Mouse (Mus musculus) large intestine, adult 2 months (tissue): ENCODE results near the gene Cd247. TPM values are rescaled to one million over a fixed set of nuclear protein-coding genes. Genes with fewer than 3 reads are reported as not detected.

Source experiments
- DNase-seq: peaks from one replicate; pipeline ENCODE4 v3.0.0-alpha.2; 2012; ENCODE audit warnings: low read depth, low spot score
- WGBS: fragments of 180-500 bp; shearing (Covaris S2); methylation state at CpG from one replicate; pipeline ENCODE4 v1.1.7; 2018; 5-methylcytosine and 5-hydroxymethylcytosine counted together
- polyA plus RNA-seq: library from polyadenylated mRNA; depleted of rRNA; stranded (reverse); fragments of >200 nt; gene quantifications from 2 replicates; pipeline ENCODE4 v1.2.3, GENCODE M21; 2012; rRNA removed

Cd247 gene
- polyA plus RNA-seq, 1 experiment, result 5.2 TPM

GRCm38 (mm10) chr1:165882146-165882900 is 93.8 kb downstream of the Cd247 start:
- DNase-seq, result no peak
- WGBS, result 81% methylated on average over 8 of the region's 8 CpGs

GRCm38 (mm10) chr1:165891686-165892085 is 103.2 kb downstream of the Cd247 start:
- no peak for DNase-seq
- WGBS, result 94% methylated on average over 2 of the region's 2 CpGs

DNA sequence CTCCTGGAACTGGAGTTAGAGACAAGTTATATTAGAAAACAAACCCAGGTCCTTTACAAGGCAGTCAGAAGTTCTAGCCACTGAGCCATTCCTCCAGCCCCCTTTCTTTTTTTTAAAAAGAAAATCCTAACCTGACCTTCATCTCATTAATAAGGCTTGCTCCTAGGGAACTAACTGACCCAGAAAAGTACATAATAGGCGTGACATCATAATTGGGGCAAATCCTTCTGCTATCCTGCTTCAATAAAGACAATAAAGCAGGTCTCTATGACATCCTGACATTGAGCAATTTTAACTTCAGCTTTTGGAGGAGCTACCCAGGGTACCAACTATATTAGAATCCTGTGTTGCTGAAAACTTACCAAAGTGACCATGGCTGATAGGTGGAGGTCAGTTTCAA is 115.1 kb downstream of the Cd247 start:
- 88% methylated on average over 1 of the region's 1 CpGs for WGBS
- DNase-seq, result no peak

DNA sequence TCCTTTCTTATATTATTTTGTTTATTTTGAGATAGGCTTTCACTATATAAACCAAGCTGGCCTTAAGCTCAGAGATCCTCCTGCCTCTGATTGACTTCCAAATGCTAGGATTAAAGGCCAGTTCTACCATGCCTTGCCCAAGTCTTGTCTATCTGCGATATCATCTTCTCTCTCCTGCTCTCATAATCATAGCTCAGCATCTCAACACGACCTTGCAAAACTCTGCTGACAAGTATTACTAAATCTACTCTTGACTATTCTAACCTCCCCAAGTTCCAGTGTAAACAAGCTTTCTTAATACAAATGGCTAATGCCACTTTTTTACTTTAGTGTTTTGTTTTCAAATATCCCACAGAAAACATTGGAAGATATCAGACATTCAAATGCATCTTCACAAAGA is 119.7 kb downstream of the Cd247 start:
- 91% methylated on average over 2 of the region's 2 CpGs for WGBS
- no peak for DNase-seq

DNA sequence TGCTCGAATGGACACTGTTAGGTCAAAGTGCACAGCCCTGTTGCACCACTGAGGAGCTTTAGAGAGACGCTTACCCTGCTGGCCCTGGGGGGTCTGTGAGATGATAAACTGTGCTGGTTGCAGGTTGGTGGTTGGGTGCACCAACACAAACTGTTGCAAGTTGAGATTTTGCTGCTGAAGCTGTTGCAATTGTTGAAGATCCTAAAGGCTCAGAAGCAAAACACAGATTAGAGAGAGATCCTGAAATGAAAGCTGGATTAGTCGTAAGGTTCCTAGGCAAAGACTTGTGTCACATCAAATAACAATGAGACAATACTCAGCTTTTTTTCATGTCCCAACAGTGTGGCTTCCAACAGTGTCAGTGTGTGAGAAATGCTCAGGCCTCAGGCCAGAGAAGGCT is 120.3 kb downstream of the Cd247 start:
- 87% methylated on average over 3 of the region's 3 CpGs for WGBS
- DNase-seq, result no peak

DNA sequence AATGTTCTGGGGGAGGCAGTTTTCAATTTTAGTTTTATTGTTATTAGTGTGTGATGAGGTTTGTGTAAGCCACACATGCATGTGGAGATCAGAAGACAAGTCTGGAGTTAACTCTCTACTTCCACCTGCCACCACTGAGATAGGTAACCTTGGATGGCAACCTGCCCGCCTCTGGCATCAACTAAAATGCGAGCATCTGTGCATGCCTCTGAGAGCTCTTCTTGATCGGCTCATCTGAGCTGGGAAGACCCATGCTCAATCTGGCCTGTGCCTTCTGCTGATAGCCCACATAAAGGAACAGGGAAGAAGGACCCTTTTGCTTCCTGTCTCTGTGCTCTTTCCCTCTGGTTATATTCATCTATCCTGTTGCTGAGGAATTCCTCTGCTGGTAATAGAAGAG is 121.0 kb downstream of the Cd247 start:
- no peak for DNase-seq
- 95% methylated on average over 3 of the region's 3 CpGs for WGBS

DNA sequence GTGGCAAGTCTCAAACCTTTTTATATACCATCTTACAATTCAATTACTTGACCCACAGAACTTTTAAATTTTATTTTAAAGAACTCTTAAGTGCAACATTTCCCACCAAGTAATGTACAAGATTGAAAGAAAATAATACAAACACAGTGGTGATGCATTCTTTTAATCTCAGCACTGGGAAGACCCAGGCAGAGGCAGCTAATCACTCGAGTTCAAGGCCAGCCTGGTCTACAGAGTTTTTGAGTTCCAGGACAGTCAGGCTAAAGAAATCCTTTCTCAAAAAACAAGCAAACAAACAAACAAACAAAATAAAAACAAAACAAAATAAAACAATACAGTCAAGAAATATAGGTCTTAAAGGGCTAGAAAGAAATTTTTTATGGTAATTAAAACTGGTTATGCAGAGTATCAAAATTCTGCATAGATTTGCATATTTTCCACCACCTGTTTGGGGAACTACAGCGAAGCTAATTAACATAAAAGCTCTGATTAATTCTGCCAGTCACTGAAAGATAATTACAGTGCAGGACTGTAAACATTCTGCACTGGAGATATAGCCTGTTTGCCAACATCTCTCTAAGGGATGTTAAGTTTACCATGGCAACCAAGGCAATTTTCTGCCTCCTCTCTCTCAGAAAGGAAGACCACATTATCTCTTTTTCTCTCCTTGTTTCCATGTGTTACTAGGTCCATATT is 125.4 kb downstream of the Cd247 start:
- WGBS, result 92% methylated on average over 2 of the region's 2 CpGs
- DNase-seq, result no peak

GRCm38 (mm10) chr1:165914416-165914801 is 125.9 kb downstream of the Cd247 start:
- WGBS, result 88% methylated on average over 2 of the region's 2 CpGs
- no peak for DNase-seq

DNA sequence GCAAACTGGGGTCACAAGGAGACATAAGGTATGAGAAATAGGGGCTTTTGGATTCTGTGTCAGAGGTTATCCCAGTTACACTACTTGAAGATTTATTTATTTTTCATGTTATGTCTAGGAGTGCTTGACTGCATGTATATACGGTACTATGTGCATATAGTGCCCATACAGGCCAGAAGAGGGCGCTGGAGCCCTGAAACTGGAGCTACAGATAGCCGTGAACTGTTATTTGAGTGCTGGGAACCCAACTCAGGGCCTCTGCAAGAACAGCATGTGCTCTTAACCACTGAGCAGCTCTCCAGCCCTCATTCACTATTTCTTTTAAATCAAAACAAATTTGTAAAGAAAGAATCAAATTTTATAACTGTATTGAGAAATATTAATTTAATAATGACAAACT is 132.5 kb downstream of the Cd247 start:
- WGBS, result 76% methylated on average over 3 of the region's 3 CpGs
- no peak for DNase-seq

- 73% methylated on average over 1 of the region's 1 CpGs for WGBS
- DNase-seq, result no peak
Observed at GRCm38 (mm10) chr1:165922488-165922887, 134.0 kb downstream of the Cd247 start.

GRCm38 (mm10) chr1:165925207-165925606 is 136.7 kb downstream of the Cd247 start:
- DNase-seq, result no peak
- 84% methylated on average over 2 of the region's 2 CpGs for WGBS

Other genes starting within 250 kb of the Cd247 start
- gene Mpzl1, start 154.1 kb upstream of the Cd247 start, polyA plus RNA-seq, result 37.6 and 38.4 TPM in 2 replicates
- 9.9 and 10.6 TPM in 2 replicates for gene Rcsd1, start 78.9 kb upstream of the Cd247 start, polyA plus RNA-seq
- gene Creg1, start 24.9 kb upstream of the Cd247 start, polyA plus RNA-seq, result 26.1 and 33.6 TPM in 2 replicates
- 3.1 and 7.7 TPM in 2 replicates for gene Pou2f1, start 214.0 kb downstream of the Cd247 start, polyA plus RNA-seq